Mouse (Mus musculus): ENCODE results near the gene Ptpn11. TPM values are rescaled to one million over a fixed set of nuclear protein-coding genes. Genes with fewer than 3 reads are reported as not detected.
A peak's percentile ranks its signal among the peaks of the same experiment; 100 is the strongest.

Gene Ptpn11
- polyA plus RNA-seq, 1 experiment from 2014 or later: 26.3 TPM

GRCm38 (mm10) chr5:121196764-121197163 is 5.6 kb upstream of the Ptpn11 start:
- Histone ChIP-seq H3K4me3 (no peak overlapping the region), H3K9ac (no peak overlapping the region), H3K36me3 (no peaks in the 10 kb centered on the region), H3K27me3 (no peaks in the 10 kb centered on the region), H3K4me1 (no peaks in the 10 kb centered on the region), H3K27ac (no peak overlapping the region), H3K9me3 (no peaks in the 10 kb centered on the region), H3K4me2 (no peak overlapping the region)
- 42% methylated on average over 5 of the region's 5 CpGs for WGBS
- ATAC-seq (ENCODE audit: insufficient number of reproducible peaks, insufficient read depth, low FRiP score, low TSS enrichment, low read depth): no peak

DNA sequence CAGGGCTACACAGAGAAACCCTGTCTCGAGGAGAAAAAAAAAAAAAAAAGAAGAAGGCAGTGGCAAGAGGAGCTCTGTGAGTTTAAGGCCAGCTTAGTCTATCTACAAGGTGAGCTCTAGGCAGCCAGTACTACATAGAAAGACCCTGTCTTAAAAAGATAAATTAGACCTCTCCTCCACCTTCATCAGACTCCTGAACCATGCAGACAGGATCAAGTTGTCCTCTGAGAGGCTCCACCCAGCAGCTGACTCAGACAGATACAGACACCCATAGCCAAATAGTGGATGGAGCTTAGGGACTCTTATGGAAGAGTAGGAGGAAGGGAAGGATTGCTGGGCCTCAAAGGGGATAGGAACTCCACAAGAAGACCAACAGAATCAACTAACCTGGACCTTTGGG is 3.0 kb upstream of the Ptpn11 start:
- no peaks in the 10 kb centered on the region for H3K27me3 ChIP-seq
- no peaks in the 10 kb centered on the region for H3K9me3 ChIP-seq
- 7% methylated on average over 1 of the region's 1 CpGs for WGBS
- peaks cover 10% of the 10 kb centered on the region for H3K4me1 ChIP-seq
- ATAC-seq (ENCODE audit: insufficient number of reproducible peaks, insufficient read depth, low FRiP score, low TSS enrichment, low read depth): no peak
- H3K4me3 ChIP-seq: no peak overlapping the region
- no peaks in the 10 kb centered on the region for H3K36me3 ChIP-seq
- no peak overlapping the region for H3K9ac ChIP-seq
- H3K4me2 ChIP-seq: no peak overlapping the region
- H3K27ac ChIP-seq: no peak overlapping the region

DNA sequence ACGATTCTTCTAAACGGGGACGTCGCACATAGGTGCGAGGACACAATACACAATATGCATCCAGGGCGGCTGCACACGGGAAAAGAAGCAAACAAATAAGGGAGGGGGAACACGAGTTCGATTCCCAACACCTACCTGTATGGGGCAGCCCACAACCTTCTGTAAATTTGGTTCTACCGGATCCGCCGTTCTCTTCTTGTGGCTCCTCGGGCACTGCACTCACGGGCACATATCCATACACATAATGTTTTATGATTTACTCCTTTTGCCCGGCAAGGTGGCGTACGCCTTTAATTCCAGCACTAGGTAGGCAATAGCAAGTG is 348 bp upstream of the Ptpn11 start:
- WGBS: 7% methylated on average over 17 of the region's 17 CpGs
- H3K4me2 ChIP-seq: peak overlapping the region; percentile 86
- no peaks in the 10 kb centered on the region for H3K9me3 ChIP-seq
- peak overlapping the region; percentile 82 for H3K27ac ChIP-seq
- no peaks in the 10 kb centered on the region for H3K36me3 ChIP-seq
- peak overlapping the region; percentile 93 for H3K4me3 ChIP-seq
- H3K4me1 ChIP-seq: peaks cover 26% of the 10 kb centered on the region
- peak overlapping the region; percentile 97 for H3K9ac ChIP-seq
- H3K27me3 ChIP-seq: no peaks in the 10 kb centered on the region
- peak; percentile 29 for ATAC-seq (ENCODE audit: insufficient number of reproducible peaks, insufficient read depth, low FRiP score, low TSS enrichment, low read depth)

GRCm38 (mm10) chr5:121190210-121190835 is 874 bp downstream of the Ptpn11 start:
- 32% methylated on average over 21 of the region's 21 CpGs for WGBS

DNA sequence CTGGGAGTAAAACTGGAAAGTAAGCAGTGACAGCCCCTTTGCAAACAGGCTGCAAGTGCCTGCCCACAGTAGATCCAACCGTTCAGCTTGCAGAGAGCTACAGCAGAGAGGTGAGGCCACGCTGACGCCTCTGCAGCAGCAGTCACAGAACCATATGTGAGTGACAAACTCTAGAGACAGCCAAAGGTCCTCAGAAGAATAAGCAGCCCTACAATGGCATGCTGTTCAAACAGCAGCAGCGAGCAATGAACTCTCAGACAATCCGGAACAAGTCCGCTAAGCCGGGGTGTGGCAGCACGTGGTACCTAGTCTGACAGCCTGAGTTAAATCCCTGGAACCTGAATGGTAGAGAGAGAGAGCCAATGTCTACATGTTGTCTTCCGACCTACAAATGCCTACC is 2.0 kb downstream of the Ptpn11 start:
- H3K9me3 ChIP-seq: no peaks in the 10 kb centered on the region
- H3K4me2 ChIP-seq: no peak overlapping the region
- H3K9ac ChIP-seq: no peak overlapping the region
- H3K27ac ChIP-seq: no peak overlapping the region
- no peak overlapping the region; the same call in 1 of the 2 replicates for H3K4me3 ChIP-seq
- peaks cover 45% of the 10 kb centered on the region for H3K4me1 ChIP-seq
- no peak for ATAC-seq (ENCODE audit: insufficient number of reproducible peaks, insufficient read depth, low FRiP score, low TSS enrichment, low read depth)
- no peaks in the 10 kb centered on the region for H3K36me3 ChIP-seq
- WGBS: 75% methylated on average over 9 of the region's 9 CpGs
- no peaks in the 10 kb centered on the region for H3K27me3 ChIP-seq

More at GRCm38 (mm10) chr5:121190210-121190835, 874 bp downstream of the Ptpn11 start:
- H3K27ac ChIP-seq: peak overlapping the region; percentile 82
- peaks cover 39% of the 10 kb centered on the region for H3K4me1 ChIP-seq
- H3K36me3 ChIP-seq: no peaks in the 10 kb centered on the region
- peak overlapping the region; percentile 86 for H3K4me2 ChIP-seq
- peak overlapping the region; percentile 97 for H3K9ac ChIP-seq
- H3K4me3 ChIP-seq: peak overlapping the region; percentile 93
- no peak for ATAC-seq (ENCODE audit: insufficient number of reproducible peaks, insufficient read depth, low FRiP score, low TSS enrichment, low read depth)
- H3K9me3 ChIP-seq: no peaks in the 10 kb centered on the region
- no peaks in the 10 kb centered on the region for H3K27me3 ChIP-seq

GRCm38 (mm10) chr5:121188265-121188664 is 2.9 kb downstream of the Ptpn11 start:
- WGBS: 89% methylated on average over 9 of the region's 9 CpGs
- ATAC-seq (ENCODE audit: insufficient number of reproducible peaks, insufficient read depth, low FRiP score, low TSS enrichment, low read depth): no peak
- H3K4me3 ChIP-seq: no peak overlapping the region
- H3K4me2 ChIP-seq: no peak overlapping the region
- H3K9ac ChIP-seq: no peak overlapping the region
- H3K27me3 ChIP-seq: no peaks in the 10 kb centered on the region
- peaks cover 45% of the 10 kb centered on the region for H3K4me1 ChIP-seq
- no peak overlapping the region for H3K27ac ChIP-seq
- H3K36me3 ChIP-seq: no peaks in the 10 kb centered on the region
- no peaks in the 10 kb centered on the region for H3K9me3 ChIP-seq

GRCm38 (mm10) chr5:121187580-121188001 is 3.6 kb downstream of the Ptpn11 start:
- H3K9me3 ChIP-seq: no peaks in the 10 kb centered on the region
- ATAC-seq (ENCODE audit: insufficient number of reproducible peaks, insufficient read depth, low FRiP score, low TSS enrichment, low read depth): no peak
- H3K36me3 ChIP-seq: no peaks in the 10 kb centered on the region
- H3K9ac ChIP-seq: no peak overlapping the region
- H3K4me2 ChIP-seq: no peak overlapping the region
- peaks cover 45% of the 10 kb centered on the region for H3K4me1 ChIP-seq
- no peaks in the 10 kb centered on the region for H3K27me3 ChIP-seq
- 83% methylated on average over 8 of the region's 8 CpGs for WGBS
- no peak overlapping the region for H3K4me3 ChIP-seq
- H3K27ac ChIP-seq: no peak overlapping the region

DNA sequence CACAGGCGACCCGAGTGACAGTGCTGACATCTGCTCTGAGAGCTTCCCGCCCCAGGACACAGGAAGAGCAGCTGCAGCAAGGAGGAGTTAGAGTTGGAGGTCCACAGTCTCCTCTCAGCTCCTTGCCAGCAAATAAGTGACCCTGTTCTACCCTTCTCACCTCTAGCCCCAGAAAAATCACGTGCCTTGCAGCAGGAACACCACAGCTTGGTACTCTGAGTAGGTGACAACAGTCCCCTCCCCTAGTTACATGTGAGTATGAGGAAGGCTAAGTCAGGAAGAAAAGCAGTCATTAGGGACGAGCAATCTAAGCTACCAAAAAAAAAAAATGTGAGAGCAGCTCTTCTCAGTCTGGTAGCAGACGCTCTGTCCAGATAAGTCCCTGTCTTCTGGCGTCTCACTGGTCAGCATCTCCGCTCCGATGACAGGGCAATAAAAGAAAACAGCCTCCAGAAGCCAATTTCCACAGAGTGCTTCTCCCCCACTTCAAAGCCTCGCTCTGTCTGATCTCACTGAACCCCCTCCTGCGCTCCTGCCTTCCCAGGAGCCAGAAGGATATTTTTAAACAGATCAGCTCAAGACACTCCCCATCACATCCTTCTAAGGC is 6.1 kb downstream of the Ptpn11 start:
- 60% methylated on average over 11 of the region's 11 CpGs for WGBS
- no peak overlapping the region for H3K9ac ChIP-seq
- no peak for ATAC-seq (ENCODE audit: insufficient number of reproducible peaks, insufficient read depth, low FRiP score, low TSS enrichment, low read depth)

GRCm38 (mm10) chr5:121184375-121184774 is 6.8 kb downstream of the Ptpn11 start:
- Histone ChIP-seq H3K4me1 (peaks cover 37% of the 10 kb centered on the region), H3K36me3 (no peaks in the 10 kb centered on the region), H3K27ac (no peak overlapping the region), H3K4me2 (no peak overlapping the region), H3K4me3 (no peak overlapping the region), H3K9me3 (no peaks in the 10 kb centered on the region), H3K27me3 (no peaks in the 10 kb centered on the region), H3K9ac (no peak overlapping the region)
- ATAC-seq (ENCODE audit: insufficient number of reproducible peaks, insufficient read depth, low FRiP score, low TSS enrichment, low read depth): no peak
- 80% methylated on average over 2 of the region's 2 CpGs for WGBS

More for the DNA sequence above, 6.1 kb downstream of the Ptpn11 start:
- Histone ChIP-seq H3K4me3 (no peak overlapping the region), H3K4me2 (no peak overlapping the region; the same call in 1 of the 2 replicates), H3K27me3 (no peaks in the 10 kb centered on the region), H3K36me3 (no peaks in the 10 kb centered on the region), H3K27ac (no peak overlapping the region), H3K9me3 (no peaks in the 10 kb centered on the region), H3K4me1 (peaks cover 41% of the 10 kb centered on the region)

GRCm38 (mm10) chr5:121183269-121183668 is 7.9 kb downstream of the Ptpn11 start:
- no peaks in the 10 kb centered on the region for H3K27me3 ChIP-seq
- H3K9me3 ChIP-seq: no peaks in the 10 kb centered on the region
- H3K9ac ChIP-seq: no peak overlapping the region
- no peak for ATAC-seq (ENCODE audit: insufficient number of reproducible peaks, insufficient read depth, low FRiP score, low TSS enrichment, low read depth)
- no peaks in the 10 kb centered on the region for H3K36me3 ChIP-seq
- no peak overlapping the region for H3K27ac ChIP-seq
- WGBS: 81% methylated on average over 9 of the region's 9 CpGs
- peaks cover 28% of the 10 kb centered on the region for H3K4me1 ChIP-seq
- H3K4me2 ChIP-seq: no peak overlapping the region
- no peak overlapping the region for H3K4me3 ChIP-seq

DNA sequence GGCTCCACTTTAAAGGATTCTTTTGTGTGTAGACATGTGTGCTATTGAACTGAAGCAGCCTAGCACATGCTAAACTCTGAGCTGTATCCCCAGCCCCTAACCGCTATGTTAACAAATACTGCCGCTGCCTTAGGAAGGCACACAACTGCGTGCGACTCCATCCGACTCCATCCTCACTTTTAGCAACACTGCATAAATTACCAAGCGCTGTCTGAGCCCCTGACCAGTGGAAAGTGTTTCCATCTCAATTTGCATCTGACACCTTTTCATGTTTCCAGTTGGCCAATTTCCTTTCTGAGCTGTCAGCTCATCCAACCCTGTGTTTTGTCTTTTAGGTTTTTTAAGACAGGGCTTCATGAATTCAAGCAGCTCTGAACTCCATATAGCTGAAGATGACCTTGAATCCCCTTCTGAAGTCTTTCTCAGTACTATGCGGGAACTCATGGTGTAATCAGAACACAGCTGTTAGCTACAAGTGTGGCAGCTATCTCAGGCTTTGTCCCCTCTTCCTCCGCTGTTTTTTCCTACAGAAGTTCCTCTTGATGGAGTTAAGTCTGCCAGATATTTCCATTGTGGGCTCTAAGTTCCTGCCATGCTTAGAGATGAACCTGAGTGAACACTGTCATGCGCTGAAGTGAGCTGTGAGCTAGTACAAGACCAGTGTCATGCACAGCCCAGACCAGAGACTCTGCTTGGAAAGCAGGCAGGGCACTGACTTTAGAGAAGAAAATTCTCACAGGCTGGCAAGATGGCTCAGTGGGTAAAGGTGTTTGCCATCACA is 11.9 kb downstream of the Ptpn11 start:
- WGBS: 88% methylated on average over 9 of the region's 9 CpGs
- Histone ChIP-seq H3K4me1 (no peaks in the 10 kb centered on the region), H3K4me3 (no peak overlapping the region), H3K9me3 (no peaks in the 10 kb centered on the region), H3K36me3 (peaks cover 7% of the 10 kb centered on the region), H3K27me3 (no peaks in the 10 kb centered on the region), H3K27ac (no peak overlapping the region), H3K4me2 (no peak overlapping the region), H3K9ac (no peak overlapping the region)
- no peak for ATAC-seq (ENCODE audit: insufficient number of reproducible peaks, insufficient read depth, low FRiP score, low TSS enrichment, low read depth)

DNA sequence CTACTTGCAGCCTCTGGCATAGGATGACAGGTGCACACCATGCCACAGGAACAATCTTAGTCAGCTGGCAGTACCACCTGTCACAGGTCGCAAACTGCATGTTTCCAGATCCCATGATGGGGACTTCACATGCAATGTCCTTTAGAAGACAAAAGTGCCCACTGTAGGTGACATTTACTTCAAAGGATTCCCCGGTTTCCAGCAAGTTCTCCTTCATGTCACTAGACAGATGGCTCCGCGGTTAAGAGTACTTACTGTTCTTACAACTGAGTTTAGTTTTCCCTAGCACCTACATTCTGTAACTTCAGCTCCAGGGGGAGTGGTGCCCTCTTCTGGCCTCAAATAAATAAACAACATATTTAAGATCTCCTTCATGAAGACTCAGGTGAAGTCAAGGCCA is 18.4 kb downstream of the Ptpn11 start:
- no peak overlapping the region for H3K4me2 ChIP-seq
- H3K4me1 ChIP-seq: no peaks in the 10 kb centered on the region
- no peak for ATAC-seq (ENCODE audit: insufficient number of reproducible peaks, insufficient read depth, low FRiP score, low TSS enrichment, low read depth)
- peaks cover 40% of the 10 kb centered on the region for H3K36me3 ChIP-seq
- no peaks in the 10 kb centered on the region for H3K9me3 ChIP-seq
- no peaks in the 10 kb centered on the region for H3K27me3 ChIP-seq
- 92% methylated on average over 4 of the region's 4 CpGs for WGBS
- H3K27ac ChIP-seq: no peak overlapping the region
- no peak overlapping the region for H3K9ac ChIP-seq
- no peak overlapping the region for H3K4me3 ChIP-seq

All from embryonic facial prominence, embryonic 13.5 days (tissue).